Mouse (Mus musculus) intestine, postnatal 0 days (tissue): ENCODE data around the gene Irf7. TPM values are rescaled to one million over a fixed set of nuclear protein-coding genes. Genes with fewer than 3 reads are reported as not detected.

Experiments
- ATAC-seq: fragments of 200-750 bp; cut with Nextera tagmentation; 2 replicates; pipeline ENCODE4 v1.8.0; 2017; ENCODE audit warnings: mild to moderate bottlenecking, moderate TSS enrichment, moderate library complexity
- H3K27ac ChIP-seq: fragments of 300-500 bp; sonication (generic); 2 replicates; pipeline ENCODE4 v1.5.1; 2014; ENCODE audit warnings: mild to moderate bottlenecking, low read depth, low read length, moderate library complexity
- H3K27me3 ChIP-seq: fragments of 300-500 bp; sonication (generic); replicated peaks from 2 replicates; pipeline ENCODE4 v1.6.1; 2014; ENCODE audit warnings: low read length, mixed read lengths; ENCODE audit not compliant: control insufficient read depth, insufficient read depth
- H3K36me3 ChIP-seq: fragments of 300-500 bp; sonication (generic); 2 replicates; pipeline ENCODE4 v1.6.1; 2014; ENCODE audit warnings: mild to moderate bottlenecking, moderate library complexity; ENCODE audit not compliant: control insufficient read depth, insufficient read depth
- H3K4me1 ChIP-seq: fragments of 300-500 bp; sonication (generic); replicated peaks from 2 replicates; pipeline ENCODE4 v1.6.1; 2014; ENCODE audit warnings: antibody characterized with exemption, low read length, mixed read lengths; ENCODE audit not compliant: control insufficient read depth, insufficient read depth
- H3K4me2 ChIP-seq: fragments of 300-500 bp; sonication (generic); replicated peaks from 2 replicates; pipeline ENCODE4 v1.6.1; 2014; ENCODE audit warnings: low read depth, mild to moderate bottlenecking, moderate library complexity
- H3K4me3 ChIP-seq: fragments of 300-500 bp; sonication (generic); 2 replicates; pipeline ENCODE4 v1.5.1; 2014; ENCODE audit warnings: low read depth, low read length
- H3K9ac ChIP-seq: fragments of 300-500 bp; sonication (generic); 2 replicates; pipeline ENCODE4 v1.6.1; 2014; ENCODE audit warnings: mild to moderate bottlenecking, low read depth, low read length
- H3K9me3 ChIP-seq: fragments of 300-500 bp; sonication (generic); 2 replicates; pipeline ENCODE4 v1.6.1; 2016; ENCODE audit warnings: mixed run types; ENCODE audit not compliant: control insufficient read depth
- CTCF ChIP-seq: sonication (generic); IDR thresholded peaks from 2 replicates; pipeline ENCODE4 v1.5.1; 2016; ENCODE audit warnings: low read depth, mild to moderate bottlenecking, control low read depth, antibody characterized with exemption, moderate library complexity
- WGBS: fragments of 180-500 bp; shearing (Covaris S2); extraction: QIAGEN DNeasy Blood & Tissue Kit; methylation state at CpG from one replicate; pipeline ENCODE4 v1.1.7; 2014; 5-methylcytosine and 5-hydroxymethylcytosine counted together
- polyA plus RNA-seq: library from polyadenylated mRNA; unstranded; fragments of >200 nt; fragmentation: Nextera tagmentation; extraction: Ambion mirVana; gene quantifications from 2 replicates; pipeline ENCODE4 v1.2.1, GENCODE M21; 2015

Gene Irf7
- polyA plus RNA-seq, 1 experiment from 2014 or later, result 124 TPM

DNA sequence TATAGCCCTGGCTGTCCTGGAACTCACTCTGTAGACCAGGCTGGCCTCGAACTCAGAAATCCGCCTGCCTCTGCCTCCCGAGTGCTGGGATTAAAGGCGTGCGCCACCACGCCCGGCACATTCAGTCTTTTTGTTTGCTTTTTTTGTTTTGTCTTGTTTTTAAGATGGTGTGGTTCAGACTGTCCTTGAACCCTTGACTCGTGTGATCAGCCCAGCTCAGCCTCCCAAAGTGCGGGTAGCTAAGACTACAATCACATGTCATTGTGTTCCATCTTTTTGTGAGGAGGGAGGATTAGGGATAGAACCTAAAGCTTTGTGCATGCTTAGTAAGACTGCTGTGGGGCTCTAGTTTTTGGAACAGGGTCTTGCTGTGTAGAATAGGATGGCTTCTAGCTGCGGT, 34.7 kb downstream of the Irf7 start:
- WGBS, result 86% methylated on average over 8 of the region's 10 CpGs
- Histone ChIP-seq H3K27me3 (no peaks in the 10 kb centered on the region), H3K27ac (no peak overlapping the region), H3K9me3 (no peaks in the 10 kb centered on the region), H3K9ac (no peak overlapping the region), H3K36me3 (peaks cover 55% of the 10 kb centered on the region), H3K4me3 (no peak overlapping the region), H3K4me2 (no peak overlapping the region), H3K4me1 (0 out of 2 replicates have a peak, but pooled peaks cover 4% of the 10 kb centered on the region)
- no peak for ATAC-seq
- TF ChIP-seq CTCF, result no peak

- H3K4me3 ChIP-seq, result no peak overlapping the region
- H3K36me3 ChIP-seq, result peaks cover 52% of the 10 kb centered on the region
- H3K4me1 ChIP-seq, result 0 out of 2 replicates have a peak, but pooled peaks cover 4% of the 10 kb centered on the region
- no peak overlapping the region for H3K27ac ChIP-seq
- no peaks in the 10 kb centered on the region for H3K9me3 ChIP-seq
- no peaks in the 10 kb centered on the region for H3K27me3 ChIP-seq
- no peak overlapping the region for H3K9ac ChIP-seq
- no peak for ATAC-seq
- no peak overlapping the region for H3K4me2 ChIP-seq
- TF ChIP-seq CTCF, result no peak
- WGBS, result 88% methylated on average over 3 of the region's 3 CpGs
These were observed 35.2 kb downstream of the Irf7 start for GRCm38 (mm10) chr7:141231111-141231510.

DNA sequence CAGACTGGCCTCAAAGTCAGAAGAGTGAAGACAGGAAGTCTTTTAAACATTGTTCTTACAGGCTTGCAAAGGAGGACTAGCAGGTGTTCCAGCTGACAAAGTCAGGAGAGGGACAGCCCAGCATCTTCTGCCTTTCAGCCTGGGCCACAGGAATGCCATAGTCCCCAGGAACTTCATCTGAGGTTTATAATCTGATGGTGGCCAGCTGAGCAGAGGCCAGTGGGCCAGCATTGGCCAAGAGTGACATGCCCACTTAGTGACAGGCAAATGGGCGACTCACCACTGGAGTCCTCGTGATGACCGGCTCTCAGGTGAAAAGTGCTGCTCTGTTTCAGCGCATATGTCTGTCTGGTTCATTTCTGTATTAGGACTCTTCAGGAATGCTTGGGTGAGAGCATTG, 35.7 kb downstream of the Irf7 start:
- Histone ChIP-seq H3K4me2 (peak overlapping the region; percentile 79), H3K4me3 (no peak overlapping the region), H3K9ac (no peak overlapping the region), H3K36me3 (peaks cover 47% of the 10 kb centered on the region), H3K9me3 (no peaks in the 10 kb centered on the region), H3K27ac (no peak overlapping the region), H3K4me1 (0 out of 2 replicates have a peak, but pooled peaks cover 4% of the 10 kb centered on the region), H3K27me3 (no peaks in the 10 kb centered on the region)
- no peak for ATAC-seq
- TF ChIP-seq CTCF, result no peak
- WGBS, result 95% methylated on average over 4 of the region's 4 CpGs

DNA sequence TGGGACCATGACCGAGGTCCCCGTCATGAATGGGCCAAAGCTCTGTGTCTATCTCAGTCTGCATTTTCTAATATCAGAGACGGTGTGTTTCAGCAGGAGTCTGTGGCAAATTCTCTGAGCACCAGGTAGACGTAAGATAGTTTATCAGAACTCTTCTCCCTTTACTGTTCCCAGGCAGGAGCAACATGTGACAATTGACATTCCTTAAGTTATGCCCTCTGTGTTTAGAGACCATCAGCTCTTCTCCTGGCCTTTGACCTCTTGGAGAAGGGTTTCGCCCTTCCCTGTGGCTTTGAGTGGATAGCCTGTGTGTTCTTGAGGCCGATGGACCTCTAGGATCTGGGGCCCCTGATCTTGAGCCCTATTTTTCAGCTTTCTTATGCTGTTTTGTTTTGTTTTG, 36.6 kb downstream of the Irf7 start:
- 25% methylated on average over 6 of the region's 6 CpGs for WGBS
- 0 out of 2 replicates have a peak, but pooled peaks cover 4% of the 10 kb centered on the region for H3K4me1 ChIP-seq

GRCm38 (mm10) chr7:141228279-141229067, 37.8 kb downstream of the Irf7 start, which contains the start of gene Phrf1:
TSS of gene Phrf1 (plus strand) at chr7:141228784.
- peak; percentile 100 for TF ChIP-seq CTCF
- H3K4me1 ChIP-seq, result 0 out of 2 replicates have a peak, but pooled peaks cover 4% of the 10 kb centered on the region
- H3K4me3 ChIP-seq, result peak within 1 kb of the TSS; percentile 90
- H3K9me3 ChIP-seq, result no peaks in the 10 kb centered on the region
- peak; percentile 88 for ATAC-seq
- peaks cover 27% of the 10 kb centered on the region for H3K36me3 ChIP-seq
- peak within 1 kb of the TSS; percentile 79 for H3K4me2 ChIP-seq
- H3K9ac ChIP-seq, result peak within 1 kb of the TSS; percentile 92
- WGBS, result under 1% methylated on average over 74 of the region's 76 CpGs
- H3K27me3 ChIP-seq, result no peaks in the 10 kb centered on the region
- H3K27ac ChIP-seq, result peak within 1 kb of the TSS; percentile 91

More for the DNA sequence above, 36.6 kb downstream of the Irf7 start:
- peak overlapping the region; percentile 92 for H3K9ac ChIP-seq
- ATAC-seq, result no peak
- H3K27me3 ChIP-seq, result no peaks in the 10 kb centered on the region
- H3K27ac ChIP-seq, result no peak overlapping the region; the same call in 1 of the 2 replicates
- H3K4me2 ChIP-seq, result peak overlapping the region; percentile 79
- peak overlapping the region; percentile 90 for H3K4me3 ChIP-seq
- H3K9me3 ChIP-seq, result no peaks in the 10 kb centered on the region
- H3K36me3 ChIP-seq, result peaks cover 39% of the 10 kb centered on the region
- TF ChIP-seq CTCF, result no peak

- no peak overlapping the region for H3K27ac ChIP-seq
- 76% methylated on average over 4 of the region's 4 CpGs for WGBS
- no peaks in the 10 kb centered on the region for H3K27me3 ChIP-seq
- no peak overlapping the region; the same call in 1 of the 2 replicates for H3K4me3 ChIP-seq
- ATAC-seq, result no peak
- H3K36me3 ChIP-seq, result peaks cover 20% of the 10 kb centered on the region
- no peaks in the 10 kb centered on the region for H3K9me3 ChIP-seq
- peak overlapping the region; percentile 79; the same call in 1 of the 2 replicates for H3K4me2 ChIP-seq
- TF ChIP-seq CTCF, result no peak
- peaks cover 4% of the 10 kb centered on the region; the same call in 1 of the 2 replicates for H3K4me1 ChIP-seq
- H3K9ac ChIP-seq, result peak overlapping the region; percentile 92; the same call in 1 of the 2 replicates
These were observed 38.5 kb downstream of the Irf7 start for GRCm38 (mm10) chr7:141227796-141228195.
